Mouse (Mus musculus) regulatory T cell (primary cell): ENCODE measurements around the gene Camk1d.

Source experiments
- in situ Hi-C: fragments of 300-600 bp; cut with MboI, MseI; formaldehyde crosslinking; loops from one replicate; pipeline ENCODE4 v1.15.1; 2025; ENCODE audit warnings: high pct_unique_total_duplicates

Camk1d gene

DNA sequence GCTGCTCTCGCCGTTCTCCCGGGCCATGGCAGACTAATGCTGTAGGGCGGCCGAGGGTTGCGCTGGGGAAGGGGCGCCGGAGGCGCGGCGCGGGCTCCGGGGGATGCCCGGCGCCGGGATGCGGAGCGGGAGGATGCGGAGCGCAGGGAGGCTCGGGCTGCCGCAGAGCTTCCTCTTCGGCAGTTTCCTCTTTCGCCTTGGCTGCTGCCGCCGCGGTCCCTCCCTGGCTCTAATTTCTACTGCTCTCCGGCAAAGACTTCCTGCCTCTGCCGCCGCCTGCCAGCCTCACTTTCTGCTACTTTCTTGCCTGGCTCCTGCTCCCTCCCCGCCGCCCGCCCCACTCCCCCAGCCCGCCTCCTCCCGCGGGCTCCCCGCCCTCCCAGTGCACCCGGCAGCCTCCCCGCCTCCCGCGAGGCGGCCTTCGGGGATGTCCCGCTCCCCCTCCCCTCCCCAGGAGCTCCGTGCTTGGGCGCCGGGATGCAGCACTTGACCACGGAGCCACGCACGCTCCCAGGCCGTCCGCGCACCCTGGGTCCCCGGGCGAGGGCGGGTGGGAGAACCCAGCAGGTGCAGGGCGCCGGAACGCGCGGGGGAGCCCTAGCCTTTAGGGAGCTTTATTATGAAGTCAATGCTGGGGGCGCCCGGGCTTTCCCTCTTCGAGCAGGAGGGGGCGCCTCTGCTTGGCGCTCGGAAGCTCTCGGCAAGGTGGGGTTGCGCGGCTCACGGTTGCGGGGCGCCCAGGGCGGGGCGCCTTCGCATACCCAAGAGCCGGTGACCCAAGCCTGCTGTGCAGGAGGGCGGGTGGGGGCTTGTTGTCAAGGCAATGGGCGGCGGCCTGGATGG, at the start of gene Camk1d:
TSS of gene Camk1d (minus strand) at position 305 of the 843 bp plus-strand sequence.
- in situ Hi-C loops, result loop anchor here (5.0 to 10.0 kb wide), 2 partner anchors 62 to 130 kb away; partner anchors contain the start of genes Cdc123 and Nudt5

DNA sequence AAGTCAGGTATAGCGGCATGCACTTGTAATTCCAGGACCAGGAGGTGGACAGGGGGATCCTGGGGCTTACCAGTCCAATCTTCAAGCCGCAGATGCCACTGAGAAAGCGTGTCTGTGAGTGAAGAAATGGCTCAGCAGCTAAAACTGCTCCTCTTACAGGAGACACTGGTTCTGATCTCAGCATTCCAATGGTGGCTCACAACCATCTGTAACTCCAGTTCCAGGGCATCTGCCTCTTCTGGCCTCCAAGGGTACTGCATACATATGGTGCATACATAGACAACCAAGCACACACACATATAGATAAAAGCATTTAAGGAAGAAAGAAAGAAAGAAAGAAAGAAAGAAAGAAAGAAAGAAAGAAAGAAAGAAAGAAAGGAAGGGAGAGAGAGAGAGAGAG, 47.7 kb upstream of the Camk1d start:
- in situ Hi-C loops, result no loop called here

DNA sequence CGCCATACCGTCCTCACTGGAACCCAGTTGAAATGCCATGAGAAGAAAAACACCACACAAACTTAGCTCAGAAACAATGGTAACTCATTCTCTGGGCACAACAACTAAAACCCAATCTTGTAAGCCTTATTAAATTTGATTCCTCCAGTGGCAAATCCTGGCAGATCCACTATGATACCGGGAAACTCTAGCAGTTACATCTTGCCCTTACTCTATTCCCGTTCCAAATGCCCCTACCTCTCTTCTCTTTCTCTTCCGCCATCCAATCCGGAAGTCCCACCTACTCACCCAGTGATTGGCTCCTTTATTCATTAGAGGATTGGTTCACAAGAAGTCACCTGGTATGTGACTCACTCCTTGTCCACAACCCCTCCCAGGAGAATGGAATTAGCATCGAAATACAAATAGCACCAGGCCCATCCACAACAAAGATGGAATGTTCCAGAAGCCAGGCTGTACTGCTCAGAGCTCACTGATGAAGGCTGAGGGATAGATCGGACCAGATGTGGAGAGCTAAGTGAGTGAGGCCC, 46.2 kb upstream of the Camk1d start:
- in situ Hi-C loops, result no loop called here

DNA sequence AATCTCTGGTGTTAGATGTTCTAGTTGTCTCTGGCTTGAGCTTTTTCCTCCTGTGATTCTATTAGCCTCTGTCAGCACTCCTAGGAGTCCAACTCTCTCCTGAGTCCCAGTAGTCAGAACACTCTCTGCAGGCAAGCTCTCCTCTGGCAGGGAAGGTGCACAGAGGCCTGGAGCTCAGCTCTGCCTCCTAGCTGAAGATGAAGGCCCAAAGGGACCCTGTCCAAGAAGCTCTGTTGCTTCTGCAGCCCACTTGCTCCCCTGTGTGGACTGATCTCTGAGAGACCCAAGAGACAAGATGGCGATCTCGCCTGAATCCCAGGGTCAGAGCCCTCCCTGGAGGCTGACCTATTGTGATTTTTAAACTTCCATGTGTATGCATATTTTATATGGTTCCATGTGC, 44.3 kb upstream of the Camk1d start:
- in situ Hi-C loops, result no loop called here

DNA sequence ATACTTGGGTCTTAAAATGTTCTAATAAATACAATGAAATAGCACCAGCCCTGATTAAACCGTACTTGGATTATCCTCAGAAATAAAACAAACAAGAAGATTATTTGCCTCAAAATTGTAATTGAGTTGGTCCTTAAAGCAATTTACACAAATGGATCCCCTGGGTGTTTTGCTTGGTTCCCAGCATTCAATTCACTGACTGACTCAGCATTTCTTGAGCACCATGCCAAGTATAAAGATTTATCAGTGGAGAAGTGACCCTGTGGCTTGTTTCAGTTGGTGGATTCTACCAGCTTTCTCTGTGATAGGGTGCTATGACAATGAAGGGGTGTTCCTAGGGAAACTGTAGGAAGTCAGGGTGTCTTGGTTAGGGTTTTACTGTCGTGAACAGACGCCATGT, 36.6 kb upstream of the Camk1d start:
- in situ Hi-C loops, result no loop called here

DNA sequence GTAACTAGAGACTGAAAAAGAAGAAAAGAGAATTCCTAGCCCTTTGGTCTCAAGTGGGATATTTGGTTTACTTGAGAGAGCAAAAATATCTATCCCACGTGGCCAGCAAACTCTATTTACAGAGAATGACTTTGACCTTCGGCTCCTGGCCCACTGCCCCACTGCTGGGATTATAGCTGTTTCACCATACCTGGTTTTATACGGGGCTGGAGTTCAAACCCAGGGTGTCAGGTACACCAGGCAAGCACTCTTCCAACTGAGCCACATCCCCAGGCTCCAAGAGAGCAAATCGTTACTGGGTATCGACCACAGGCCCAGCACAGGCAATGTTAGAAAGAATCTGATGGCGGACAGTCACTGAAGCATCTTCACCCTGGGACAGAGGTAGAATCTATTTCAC, 34.9 kb upstream of the Camk1d start:
- in situ Hi-C loops, result no loop called here

DNA sequence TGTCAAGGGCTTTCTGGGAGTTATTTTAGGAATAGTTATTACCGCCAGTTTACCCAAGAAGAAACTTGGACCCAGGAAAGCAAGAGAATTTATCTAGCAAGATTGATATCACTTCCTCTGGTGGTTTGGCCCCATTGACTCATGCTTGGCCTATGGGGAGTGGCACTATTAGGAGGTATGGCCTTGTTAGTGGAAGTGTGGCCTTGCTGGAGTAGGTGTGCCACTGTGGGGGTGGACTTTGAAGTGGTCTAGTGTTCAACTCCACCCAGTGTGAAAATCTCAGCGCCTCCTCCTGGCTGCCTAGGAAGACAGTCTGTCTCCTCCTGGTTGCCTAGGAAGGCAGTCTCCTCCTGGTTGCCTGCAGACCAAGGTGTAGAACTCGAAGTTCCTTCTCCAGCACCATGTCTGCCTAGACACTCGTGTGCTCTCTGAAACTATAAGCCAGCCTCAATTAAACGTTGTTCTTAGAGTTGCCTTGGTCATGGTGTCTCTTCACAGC, 33.3 kb upstream of the Camk1d start:
- in situ Hi-C loops, result no loop called here

DNA sequence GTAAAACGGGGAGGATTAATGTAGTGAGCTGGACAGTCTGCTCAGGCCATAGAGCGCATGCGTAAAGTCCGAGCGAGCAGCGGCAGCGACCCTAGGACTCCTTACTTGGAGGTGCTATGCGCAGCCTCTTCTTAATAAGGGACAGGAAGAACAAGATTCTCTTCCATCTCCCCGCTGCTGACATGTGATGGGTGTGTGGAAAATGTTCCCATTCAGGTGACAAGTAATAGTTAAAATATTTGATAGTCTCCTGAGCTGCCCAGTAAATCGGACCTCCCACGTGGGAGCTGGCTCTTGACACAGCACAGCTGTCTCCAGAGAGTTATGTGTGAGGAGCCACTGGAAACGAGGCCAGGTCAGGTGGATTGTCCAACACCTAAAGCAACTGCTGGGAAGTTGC, 32.2 kb upstream of the Camk1d start:
- in situ Hi-C loops, result no loop called here

DNA sequence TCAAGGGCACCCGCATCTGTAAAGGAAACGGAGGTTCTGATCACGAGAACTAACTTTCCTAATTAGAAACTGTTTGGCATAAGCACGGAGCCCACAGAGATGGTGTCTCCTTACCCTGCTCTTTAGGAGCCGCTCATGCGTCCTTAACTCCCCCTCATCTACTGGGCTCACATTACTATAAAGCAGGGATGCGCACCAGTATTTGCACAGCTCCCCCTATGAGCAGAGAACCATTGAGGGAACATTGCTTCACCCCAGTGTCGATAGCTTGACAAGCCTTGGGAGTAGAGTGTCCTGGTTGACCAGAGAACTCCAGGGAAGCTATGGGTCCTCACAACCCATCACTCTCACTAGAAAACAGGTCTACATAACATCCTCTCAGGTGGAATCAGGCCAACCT, 29.6 kb upstream of the Camk1d start:
- in situ Hi-C loops, result no loop called here

DNA sequence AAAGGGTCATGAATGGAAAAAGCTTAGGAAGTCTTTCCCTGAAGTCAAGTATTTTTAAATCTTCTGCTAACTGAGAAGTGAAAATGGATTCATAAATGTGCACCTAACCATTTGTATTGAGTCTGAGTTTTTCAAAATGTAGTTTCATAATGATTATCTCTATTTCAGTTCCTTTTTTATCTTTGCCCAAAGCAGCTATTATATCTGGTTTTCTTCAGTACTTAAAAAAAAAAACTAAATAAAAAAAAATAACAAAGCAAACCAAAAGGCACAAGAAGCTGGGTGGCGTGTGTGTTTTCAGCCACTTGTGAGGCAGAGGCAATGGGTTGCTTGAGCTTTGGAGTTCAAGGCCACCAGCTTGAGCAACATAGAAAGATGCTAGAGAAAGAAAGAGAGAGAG, 26.6 kb upstream of the Camk1d start:
- in situ Hi-C loops, result no loop called here

DNA sequence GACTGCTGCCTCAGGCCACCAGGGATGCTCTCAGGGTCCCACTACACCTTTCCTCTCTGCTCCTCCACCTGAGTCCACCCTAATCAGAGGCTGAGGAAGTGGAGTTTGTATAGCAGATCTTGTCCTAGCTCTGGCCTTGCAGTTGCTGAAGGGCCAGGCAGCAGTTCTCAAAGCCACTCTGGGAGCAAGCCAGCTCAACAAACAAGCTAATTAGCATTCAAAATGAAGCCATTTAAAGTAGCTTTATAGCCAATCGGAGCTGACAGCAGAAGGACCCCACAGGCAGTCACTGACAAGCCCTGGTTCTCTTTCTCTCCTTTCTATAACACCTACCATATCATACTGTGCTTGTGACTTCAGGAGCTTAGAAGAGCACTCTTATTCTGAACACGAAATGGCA, 21.6 kb upstream of the Camk1d start:
- in situ Hi-C loops, result no loop called here

DNA sequence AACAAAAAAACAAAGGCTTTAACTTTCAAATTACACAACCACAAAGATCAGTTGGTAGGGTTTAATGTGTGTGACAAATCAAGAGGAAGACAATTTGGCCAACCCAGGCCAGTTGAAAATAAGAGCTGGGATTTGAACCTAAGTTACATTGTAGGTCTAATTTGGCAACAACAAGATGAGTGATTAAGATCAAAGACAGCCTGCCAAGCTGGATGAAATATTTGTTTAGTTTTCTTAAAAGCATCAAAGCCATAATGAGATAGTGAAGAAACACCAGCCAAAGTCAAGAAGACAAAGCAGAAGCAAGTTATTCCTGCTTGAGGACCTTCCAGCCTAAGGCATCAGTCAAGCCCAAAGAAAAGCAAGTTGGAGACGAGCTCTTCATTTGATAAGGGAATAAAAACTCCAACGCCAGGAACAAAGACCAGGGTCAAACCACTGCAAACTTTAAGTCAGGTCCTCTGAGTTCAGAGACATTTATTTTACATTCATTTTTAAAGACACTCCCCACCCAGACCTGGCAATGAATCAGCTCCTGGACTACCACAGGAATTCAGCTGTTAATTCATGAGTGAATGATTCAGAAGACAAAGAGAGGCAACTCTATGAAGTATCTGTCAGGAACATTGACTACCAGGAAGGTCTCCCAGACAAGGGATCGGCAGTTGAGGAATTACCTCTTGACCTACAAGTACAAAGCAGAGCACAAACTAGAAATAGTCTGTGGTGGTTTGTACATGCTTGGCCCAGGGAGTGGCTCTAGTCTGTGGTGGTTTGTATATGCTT, 19.2 kb upstream of the Camk1d start:
- in situ Hi-C loops, result no loop called here

DNA sequence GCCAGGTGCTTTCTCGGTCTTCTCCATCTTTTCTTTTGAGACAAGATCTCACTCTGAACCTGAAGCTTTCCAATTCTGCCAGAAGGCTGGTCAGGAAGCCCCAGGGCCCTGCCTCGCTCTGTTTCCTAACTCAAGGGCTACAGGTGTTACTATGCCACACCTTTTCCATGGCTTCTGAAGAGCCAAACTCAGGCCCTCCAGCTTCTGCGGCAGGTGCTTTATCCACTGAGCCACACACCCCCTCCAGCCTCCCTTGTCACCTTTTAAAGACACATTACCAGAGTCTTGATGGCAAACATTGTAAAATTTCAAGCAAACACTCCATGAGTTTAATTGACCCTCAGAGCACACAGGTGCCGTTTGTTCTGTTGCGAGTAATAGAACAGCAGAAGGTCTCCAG, 17.7 kb upstream of the Camk1d start:
- in situ Hi-C loops, result no loop called here

DNA sequence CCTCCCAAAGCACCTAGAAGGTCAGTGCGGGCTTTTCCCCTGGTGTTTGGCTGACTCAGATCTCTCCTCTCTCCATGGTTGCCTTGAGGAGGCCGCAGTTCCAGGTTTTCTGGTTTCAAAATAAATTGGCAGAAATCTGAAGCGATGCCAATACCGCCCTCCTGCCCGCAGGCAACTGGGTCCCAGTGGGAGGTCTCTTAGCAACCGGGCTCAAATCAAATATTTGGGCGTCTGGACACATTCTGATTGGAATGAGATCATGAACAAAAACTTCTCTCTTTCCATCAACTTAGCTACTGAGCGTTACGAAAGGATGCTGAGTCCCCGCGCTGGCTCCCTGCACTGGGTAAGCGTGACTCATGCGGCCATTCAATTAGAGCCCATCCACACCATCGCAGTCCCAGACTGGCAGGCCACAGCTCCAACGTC, 16.1 kb upstream of the Camk1d start:
- in situ Hi-C loops, result no loop called here

DNA sequence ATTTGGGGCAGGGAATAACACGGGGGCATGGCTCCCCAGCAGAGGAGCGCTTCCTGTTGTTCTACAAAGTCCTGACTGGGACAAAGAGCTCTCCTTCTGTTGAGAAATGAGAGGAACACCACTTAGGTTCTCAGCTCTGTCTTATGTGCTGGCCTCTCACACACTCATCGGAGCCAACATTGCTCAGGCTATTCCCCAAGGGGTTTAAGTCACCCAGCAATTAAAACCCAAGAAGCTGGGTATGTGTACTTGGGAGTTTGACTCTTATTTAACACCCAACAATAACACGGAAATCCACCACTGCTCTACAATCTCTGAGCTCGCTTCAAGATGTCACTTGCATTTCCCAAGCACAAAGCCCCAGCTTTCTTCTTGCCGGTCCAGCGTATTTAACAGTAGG, 15.6 kb upstream of the Camk1d start:
- in situ Hi-C loops, result no loop called here

DNA sequence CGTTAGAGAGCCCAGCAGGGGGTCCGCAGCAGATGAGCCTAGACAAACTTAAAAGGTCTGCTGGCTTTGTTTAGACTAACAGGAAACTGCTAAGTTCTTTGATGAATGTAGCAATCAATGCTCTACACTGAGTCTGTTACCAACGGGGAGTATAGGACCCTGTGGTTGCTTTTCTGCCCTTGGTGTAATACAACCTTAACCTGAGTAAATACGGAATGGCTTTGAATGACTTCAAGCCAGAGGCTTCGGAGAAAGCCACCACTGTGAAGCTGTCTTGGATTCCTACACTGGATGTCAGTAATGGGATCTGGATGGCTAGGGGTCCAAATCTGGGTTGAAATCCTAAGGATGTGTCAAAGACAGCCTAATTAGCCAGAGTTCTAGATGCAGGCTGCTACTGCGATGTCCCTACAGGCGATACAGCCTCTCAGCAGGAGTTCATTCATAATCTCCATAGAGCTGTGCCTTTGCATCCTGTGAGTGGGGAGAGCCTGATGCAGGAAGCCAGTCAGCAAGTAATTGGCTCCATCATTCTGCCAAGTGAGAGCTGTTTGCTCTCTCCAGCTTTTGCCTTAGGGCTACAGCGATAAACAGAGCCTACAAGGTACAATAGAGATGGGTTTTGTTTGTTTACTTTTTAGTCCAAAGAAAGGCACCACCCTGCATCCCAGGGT, 10.8 kb upstream of the Camk1d start:
- in situ Hi-C loops, result no loop called here

DNA sequence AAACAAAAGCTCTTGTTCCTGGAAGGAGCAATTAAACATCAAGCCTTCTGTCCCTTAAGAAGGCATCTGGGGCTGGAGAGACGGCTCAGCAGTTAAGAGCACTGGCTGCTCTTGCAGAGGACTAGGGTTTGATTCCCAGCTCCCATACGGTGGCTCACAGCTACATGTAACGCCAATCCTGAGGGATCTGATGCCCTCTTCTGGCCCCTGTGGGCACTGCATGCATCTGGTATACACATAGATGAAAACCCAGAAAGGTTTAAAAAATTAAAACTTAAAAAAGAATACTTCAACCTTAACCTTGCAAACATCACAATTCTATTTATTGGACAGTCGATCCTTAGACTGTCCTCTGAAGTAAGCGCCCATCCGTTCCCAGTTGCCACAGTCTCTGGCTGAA, 3.4 kb upstream of the Camk1d start:
- in situ Hi-C loops, result loop anchor here (10.0 kb wide), 1 partner anchor 127 kb away; the partner anchor contains the start of genes Cdc123 and Nudt5

DNA sequence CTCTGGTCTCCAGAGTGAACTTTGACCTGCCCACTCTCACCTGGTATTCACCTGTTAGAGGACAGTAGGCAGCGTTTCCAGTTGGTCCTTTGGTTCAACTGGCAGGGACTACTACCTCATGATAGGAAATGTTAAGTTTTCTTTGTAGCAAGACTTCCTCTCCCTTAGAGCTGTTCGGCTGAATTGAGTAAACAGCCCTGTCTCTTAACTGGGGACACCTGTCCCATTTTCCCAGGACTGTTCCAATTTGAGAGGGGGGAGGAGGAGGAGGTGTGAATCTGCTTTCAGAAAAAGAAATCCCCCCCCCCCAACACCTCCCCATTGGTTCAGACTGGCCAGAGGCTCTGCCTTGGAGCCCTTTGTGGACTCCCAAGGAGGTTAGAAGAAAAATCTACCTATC, 1.2 kb upstream of the Camk1d start:
- in situ Hi-C loops, result loop anchor here (10.0 kb wide), 1 partner anchor 129 kb away; the partner anchor contains the start of genes Cdc123 and Nudt5

DNA sequence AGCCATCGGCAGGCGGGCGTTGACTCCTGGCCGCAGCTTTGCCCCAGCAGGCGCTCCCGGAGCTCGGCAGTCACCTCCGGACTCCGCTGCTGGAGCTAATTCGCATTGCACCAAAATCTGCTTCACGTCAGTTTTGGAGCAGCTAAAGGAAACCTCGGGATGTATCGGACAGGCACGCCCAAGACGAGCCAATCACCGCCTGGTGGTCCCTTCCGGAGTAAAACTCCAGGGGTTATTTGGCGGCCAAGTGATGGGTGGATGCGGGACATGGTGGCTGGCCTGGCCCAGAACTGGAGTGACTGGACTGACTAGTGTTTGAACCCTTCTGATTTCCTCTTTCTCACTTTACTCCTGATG, 717 bp upstream of the Camk1d start:
- in situ Hi-C loops, result loop anchor here (10.0 kb wide), 1 partner anchor 130 kb away; the partner anchor contains the start of genes Cdc123 and Nudt5

DNA sequence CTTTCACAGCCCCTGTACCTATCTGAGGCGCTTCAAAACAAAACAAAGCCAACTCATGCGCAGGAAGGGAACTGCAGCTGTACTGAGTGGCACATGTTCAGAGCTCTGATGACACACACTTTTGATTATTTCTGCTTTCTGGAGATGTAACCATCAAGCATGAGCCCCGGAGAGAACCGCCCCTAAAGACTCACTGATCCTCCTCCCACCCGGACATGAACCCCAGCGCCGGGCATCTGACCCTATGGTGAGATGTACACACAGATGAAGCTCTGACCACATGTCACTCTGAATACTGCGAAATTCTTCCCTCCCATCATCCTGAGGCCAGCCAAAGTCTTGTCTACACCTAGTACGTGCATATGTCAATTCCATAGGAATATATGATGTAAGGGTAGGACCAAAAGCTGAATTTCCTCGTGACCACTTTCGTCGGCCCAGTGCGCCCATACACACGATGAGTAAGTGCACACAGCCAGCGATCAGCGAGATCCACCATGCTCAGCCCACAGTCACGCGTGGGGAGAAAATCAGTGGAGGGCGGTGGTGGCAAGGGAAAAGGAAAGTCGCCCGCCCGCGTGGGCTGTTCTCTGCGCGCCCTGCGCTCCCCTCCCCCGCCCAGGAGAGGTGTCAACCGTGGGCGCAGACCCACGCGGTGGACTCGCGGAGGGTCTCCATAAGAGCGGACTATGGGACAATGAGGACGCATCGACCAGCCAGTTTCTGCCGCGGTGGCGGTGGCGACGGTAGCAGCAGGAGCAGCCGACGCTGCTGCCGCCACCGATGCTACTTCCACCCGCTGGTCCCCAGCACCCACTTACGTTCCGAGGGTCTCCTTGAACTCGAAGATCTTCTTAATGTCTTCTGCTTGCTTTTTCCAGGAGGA, 747 bp downstream of the Camk1d start:
- in situ Hi-C loops, result loop anchor here (5.0 to 10.0 kb wide), 2 partner anchors 61 to 131 kb away; partner anchors contain the start of genes Cdc123 and Nudt5
